Mouse (Mus musculus) urinary bladder, postnatal 4 days (tissue): ENCODE results near the gene Robo2.
"Not testable (repeated sequence)": the region's sequence is repeated elsewhere in the genome, so short reads cannot be mapped to it uniquely, and the experiment has no call there.

Source experiments
- DNase-seq, 2 experiments: peaks; one replicate each; pipeline ENCODE4 v3.0.0; 2021 to 2022; ENCODE audit warnings: low spot score in 2 of 2

The Robo2 gene

DNA sequence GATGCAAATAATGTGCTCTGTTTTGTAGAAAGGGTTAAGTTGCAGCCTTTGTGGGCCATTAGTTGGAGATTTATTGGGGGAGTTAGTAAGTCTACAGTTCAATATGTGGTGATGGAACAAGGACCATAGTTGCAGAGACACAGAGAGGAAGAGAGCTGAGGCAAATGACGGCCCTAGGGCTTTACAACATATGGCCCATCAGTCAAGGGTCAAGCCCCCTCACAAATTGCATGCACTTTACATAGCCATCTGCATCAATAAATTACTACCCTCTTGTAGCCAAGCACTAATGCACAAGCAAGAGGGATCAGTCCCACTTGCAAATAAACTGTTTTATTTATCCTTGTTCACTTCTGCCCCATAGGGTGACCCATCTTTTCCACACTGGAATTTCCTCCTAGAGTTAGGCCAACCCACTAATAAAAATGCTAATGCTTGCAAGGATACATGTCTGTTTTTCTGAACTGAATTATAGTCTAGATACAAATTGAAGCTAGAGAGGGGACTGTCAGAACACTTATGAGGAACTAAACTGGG, 194.7 kb downstream of the Robo2 start:
- DNase-seq = no peak

DNA sequence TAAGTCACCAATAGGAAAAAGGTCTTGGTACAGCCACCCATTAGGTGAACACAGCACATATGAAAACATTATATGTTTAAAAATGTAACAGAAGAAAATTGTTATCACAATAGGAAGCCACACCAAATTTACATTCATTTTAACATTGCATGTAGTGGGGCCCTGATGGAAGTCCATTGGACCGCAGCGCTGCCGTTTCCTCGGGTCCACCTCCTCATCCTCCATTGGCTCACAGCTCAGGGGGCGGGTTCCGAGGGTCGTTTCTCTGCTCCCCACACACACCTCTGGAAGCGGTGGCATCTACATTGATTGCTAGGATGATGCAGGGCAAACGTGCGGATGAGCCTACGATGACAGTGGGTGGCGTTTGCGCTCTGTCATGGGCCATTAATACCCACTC, 195.8 kb downstream of the Robo2 start:
- DNase-seq = no peak

DNA sequence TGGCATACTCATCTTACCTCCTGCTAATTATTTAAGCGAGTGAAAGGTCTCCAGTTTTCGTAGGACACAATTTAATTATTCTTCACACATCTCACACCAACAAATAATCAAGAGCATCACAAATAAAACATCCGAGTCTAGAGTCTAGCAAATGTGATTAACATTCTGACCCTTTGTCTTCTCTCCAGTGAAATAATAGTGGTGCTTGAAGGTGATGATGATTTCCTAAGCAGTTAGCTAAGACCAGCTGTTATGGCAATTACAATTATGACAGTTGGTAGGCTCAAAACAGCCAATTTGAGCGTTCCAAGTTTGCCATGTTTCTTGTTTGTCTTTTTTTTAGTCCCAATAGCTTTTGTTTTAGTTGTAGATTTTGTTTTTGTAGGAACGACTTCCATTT, 210.9 kb downstream of the Robo2 start:
- no peak for DNase-seq

DNA sequence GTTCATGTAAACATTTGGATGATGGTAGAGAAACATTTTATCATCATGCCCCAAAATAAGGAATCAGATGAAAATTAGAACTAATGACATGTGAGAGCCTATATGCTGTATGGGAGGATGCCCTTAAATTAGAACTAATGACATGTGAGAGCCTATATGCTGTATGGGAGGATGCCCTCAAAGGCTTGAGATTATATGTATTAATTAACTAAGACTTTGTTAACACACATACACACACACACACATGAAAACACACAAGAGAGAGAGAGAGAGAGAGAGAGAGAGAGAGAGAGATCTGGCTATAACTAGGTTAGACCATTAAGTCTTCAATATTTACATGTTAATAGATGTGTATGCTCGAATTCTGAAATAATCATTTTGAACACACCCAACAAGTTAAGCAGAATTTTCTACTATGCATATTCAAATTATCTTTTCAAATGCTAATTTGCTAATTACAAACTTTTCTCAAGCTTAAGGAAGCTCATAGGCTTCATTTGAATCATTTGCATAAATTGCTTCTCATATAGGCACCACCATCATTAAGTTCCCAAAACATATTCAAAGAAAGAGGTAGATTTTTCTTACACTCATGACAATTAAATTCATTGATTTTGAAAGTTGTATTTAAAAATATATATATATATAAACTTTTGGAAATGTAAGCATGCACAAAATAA, 211.5 kb downstream of the Robo2 start:
- DNase-seq = no peak

DNA sequence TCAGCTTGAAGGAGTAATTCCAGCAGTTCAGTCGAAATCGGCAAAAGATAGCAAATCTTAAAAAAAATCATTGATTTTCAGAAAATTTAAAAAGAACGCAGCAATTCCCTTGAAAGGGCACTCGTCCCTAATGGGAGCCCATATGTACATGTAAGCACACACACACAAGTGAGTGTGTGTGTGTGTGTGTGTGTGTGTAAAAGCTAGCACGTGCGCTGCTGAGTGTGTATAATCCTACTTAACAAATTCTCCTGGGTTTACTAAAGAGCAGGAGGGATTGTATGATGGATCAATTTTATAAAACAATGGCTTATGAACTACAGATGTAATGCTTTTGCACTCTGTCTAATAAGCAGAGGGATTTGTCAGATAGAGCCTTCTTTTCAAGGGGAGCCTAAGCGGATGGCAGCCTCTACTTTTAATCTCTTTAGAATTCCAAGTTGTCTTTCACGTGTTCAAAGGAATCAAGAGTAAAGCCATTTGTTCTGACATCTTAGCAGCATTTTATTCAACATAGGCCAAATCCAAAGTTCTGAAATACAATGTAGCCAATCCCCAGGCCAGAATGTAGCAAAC, 218.6 kb downstream of the Robo2 start:
- DNase-seq = no peak

DNA sequence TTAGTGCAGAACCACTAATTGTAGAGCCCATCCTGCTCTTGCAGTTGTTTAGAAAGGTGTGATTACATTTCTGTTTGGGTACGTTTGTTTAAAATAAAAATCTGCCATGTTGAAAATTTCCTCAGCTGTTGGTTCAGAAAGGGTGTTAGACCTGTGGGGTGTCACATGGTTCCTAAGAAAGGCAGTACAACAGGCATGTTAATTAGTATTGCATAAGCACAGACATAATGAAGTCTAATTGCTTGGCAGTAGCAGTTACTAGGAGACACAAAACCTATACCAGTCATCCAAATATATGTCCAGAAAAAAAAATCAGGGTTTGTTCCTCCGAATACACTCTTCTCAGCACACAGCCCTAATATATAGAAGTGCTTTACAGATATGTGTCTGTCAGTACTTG, 220.0 kb downstream of the Robo2 start:
- DNase-seq = no peak

DNA sequence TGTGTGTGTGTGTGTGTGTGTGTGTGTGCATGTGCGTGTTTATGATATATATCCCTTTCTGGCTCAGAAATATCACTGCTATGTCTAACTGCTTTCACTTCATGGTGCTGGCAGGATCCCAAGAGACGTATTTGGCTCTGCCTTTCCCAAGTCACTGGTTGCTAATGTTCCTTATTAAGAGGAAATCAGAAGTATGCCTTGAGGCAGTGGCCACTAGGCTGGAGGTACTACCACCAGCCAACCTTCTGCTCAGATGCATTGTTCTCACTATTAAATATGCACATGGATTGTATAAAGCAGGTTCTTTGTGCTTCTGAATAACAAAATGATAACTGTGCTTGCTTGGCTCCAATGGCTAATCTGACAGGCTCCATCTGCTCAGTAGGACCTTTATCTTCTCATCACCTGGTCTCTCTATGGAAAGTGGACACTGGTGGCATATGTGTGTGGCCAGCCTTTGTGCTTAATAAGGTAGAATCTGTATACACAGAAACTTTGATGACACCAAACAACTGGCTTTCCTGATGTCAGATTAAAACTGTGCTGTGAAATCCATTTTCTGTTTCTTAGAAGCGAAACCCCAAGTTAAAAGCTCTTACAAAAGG, 229.0 kb downstream of the Robo2 start:
- DNase-seq = no peak

DNA sequence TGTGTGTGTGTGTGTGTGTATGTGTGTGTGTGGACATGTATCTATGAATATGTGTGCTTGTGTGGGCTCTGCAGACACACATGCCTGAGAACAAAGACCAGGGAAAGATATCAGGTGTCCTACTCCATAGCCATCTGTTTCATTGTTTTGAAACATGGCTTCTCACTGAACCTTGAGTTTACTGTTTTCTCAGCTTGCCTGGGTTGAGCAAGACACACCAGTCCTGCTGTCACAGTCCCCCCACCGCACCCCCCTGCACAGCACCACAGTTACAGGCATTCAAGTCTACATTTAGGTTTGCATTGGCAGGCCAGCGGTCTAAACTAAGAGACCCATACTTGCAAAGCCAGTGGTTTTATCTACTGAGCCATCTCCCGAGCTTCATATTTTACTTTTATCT, 239.0 kb downstream of the Robo2 start:
- DNase-seq = no peak

DNA sequence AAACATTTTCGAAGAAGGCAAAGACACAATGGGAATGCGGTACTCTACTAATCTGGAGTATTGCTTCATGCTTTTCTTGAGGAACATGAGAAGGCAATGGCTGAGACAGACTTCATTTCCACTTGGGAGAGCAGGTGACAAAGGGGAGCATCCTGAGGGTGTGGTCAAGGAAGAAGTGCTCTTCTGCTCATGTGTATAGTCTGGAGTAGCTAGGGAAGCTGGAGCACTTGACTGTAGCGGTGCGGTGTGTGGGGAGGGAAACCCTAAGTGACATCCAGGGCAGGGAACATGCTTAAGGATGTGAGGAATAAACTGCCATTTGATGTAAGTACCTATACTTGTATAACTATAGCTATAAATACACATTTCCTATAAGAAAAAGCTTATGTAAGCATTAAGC, 242.0 kb downstream of the Robo2 start:
- no peak for DNase-seq

DNA sequence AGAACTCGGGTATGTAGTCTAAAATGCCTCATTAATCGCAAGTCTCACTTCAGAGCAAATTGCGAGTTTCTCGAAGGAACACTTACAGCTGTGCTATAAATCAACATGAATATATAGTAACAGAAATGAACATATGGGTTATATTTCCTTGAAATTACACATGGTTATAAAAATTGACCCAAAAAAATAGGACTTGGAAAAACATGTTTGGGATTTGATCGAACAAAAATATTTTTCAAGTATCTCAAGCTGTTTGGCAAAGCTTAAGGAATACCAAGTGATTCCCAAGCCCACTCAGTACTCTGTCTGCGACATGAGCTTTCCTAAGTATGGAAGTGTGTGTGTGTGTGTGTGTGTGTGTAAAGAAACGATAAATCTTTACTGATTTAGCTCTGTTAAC, 242.5 kb downstream of the Robo2 start:
- no peak for DNase-seq

DNA sequence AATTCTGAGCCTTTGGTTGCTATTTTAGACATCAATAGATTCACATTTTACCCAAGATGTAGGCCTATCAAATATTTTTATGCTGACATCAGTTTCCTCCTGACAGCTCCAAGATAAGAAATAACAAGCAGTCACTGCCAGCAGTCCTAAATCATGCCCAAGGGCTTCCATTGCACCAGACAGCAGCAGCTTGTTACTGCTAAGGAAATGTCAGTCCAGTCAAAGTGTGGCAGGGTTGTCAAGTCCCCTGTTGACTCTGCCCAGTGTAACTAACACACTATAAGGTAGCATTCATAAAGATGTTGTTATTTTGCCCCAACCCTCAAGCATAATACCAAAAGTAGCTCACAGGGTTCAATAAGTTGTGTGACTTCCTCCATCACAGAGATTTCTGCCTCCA, 243.8 kb downstream of the Robo2 start:
- no peak for DNase-seq

DNA sequence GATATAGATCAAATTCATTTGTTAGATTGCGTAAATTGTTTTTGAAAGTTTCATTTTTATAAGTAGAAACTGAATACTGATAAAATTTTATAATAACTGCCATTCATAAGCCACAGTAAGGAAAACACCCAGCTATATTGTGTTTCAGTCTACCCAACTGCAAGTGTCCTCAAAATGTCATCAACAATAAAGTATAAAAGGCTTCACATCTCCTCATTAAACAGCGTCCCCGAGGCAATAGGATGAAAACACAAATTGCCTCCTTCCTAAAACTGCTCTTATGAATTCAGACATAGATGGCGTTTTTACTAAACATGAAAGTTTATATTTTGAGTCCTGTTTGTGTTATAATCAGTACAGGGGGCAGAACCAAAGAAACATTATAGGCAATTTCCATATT, 249.6 kb downstream of the Robo2 start:
- DNase-seq = no peak

DNA sequence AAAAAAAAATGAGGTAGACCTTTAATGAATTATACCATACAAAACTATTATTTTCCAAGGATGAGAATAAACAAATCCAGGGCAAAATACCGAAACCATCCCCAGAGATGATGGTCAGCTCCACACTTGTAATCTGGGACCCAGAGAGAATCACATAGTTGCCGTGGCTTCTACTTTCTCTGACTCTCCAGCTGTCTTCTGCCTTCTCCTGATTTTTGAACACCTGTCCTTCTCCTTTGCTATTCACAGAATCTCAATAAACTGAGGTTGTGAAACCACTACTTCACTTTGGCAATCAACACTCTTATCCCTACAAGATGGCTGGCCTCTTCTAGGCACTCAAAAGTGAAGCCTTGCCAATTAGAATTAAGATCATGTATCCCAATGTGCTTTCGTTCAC, 252.4 kb downstream of the Robo2 start:
- DNase-seq = no peak

DNA sequence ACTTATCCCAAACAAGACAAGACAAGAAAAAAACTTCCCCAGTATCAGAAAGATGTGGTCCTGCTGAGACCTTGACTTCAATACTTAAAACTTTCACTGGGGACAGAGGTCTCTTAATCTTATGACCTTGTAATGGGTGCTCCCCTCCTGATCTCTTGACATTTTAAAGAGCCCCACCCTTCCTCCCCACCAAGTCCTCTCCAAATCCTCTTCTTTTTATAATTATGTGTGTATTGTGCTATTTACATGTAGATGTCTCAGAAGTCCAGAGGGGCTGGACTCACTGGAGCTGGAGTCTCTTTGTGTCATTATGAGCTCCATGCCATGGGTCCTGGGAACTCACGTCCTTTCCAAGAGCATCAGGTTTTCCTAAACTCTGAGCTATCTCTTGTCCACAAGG, 275.4 kb downstream of the Robo2 start:
- no peak for DNase-seq

DNA sequence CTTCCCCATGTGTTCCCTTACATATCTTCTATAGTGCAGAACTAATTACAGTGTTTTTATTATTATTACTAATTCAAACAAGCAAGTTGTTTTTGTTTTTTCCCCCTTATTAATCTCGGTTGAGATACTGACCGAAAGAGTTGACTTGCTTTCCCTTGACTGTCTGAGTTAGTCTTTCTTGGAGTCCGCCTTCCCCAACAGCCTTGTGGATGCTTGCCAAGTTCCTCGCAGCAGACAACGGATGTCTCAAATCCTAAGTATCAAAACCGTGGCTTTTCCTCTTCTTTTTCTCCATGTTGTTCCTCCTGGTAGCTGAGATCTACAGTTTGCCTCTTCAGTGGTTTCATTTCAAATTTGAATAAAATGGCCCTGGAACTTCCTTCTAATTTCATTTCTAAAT, 278.8 kb downstream of the Robo2 start:
- no peak for DNase-seq

DNA sequence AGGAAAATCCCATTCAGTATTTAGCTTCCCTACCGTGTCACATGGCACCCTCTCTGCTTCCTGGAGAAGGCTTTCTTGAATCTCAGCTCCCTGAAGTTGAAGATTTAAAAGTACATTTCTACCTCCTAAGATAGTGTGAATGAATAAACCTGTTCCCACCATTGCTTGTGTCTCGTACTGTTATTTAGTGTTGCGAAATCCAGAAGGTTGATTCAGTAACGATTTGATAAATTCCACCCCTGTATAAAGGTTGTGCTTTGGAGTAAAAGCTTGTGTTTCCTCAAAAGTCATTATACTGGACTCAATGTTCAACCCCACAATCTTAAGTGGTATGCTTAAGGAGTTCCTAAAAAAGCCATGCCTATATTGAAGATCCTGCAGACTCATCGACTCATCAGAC, 280.3 kb downstream of the Robo2 start:
- no peak for DNase-seq

DNA sequence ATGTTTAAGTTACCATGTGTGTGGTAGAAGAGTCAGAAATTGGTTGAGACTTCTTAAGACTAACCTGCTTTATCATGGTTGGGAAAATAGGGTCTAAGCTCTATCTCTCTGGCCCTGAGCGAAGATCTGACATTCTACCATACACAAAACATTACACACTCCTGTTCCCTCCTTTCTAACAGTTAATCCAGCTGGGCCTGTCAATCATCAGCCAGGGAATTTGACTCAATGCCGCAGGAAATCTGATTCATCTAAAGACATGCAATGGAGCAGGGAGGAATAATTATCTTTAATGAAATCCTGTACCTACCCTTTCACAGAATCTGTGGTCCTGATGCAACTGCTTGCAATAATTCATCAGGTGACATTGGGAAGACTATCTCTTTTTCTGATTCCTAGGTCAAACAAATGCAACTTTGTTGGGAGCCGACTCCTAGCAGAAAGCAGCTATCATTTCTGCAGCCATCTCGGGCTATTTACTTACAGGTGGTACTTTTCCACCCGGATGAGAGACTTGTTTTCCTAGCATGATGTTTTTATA, 283.1 kb downstream of the Robo2 start:
- no peak for DNase-seq

DNA sequence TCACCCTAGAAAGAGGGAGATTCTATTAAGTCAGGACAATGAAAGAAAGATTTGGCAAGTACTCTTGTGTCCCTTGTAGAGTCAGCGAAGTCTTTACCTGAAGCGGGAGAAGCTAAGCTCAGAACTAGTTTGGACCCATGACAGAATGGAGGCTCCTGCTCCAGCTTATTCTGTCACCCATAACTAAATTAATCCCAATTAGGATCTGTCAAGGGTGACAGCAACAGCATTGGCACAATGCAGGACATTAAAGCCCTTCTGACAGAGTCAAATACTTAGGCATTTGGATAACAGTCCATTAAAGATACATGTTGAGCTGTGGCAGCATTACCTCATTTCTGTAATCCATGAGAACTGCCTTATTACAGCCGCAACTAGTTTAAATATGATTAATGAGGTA, 298.5 kb downstream of the Robo2 start:
- DNase-seq = no peak

DNA sequence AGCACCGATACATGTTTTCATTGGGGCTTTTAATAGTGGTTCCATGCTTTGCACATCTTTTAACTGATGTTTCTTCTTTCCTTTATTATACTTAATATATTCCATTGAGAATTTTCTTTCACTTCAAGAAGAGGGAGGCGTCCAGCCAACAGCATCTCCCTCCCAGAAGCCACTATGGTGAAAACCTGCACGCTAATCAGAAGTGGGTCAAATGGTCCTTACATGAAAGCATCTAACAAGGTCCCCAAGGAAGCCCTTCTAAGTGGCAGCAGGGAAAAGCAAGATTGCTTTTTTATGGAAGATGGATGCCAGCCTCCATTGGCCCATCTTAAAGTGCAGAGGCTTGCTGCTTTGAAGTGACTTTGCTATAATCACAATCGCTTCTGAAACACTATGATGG, 300.5 kb downstream of the Robo2 start:
- no peak for DNase-seq

DNA sequence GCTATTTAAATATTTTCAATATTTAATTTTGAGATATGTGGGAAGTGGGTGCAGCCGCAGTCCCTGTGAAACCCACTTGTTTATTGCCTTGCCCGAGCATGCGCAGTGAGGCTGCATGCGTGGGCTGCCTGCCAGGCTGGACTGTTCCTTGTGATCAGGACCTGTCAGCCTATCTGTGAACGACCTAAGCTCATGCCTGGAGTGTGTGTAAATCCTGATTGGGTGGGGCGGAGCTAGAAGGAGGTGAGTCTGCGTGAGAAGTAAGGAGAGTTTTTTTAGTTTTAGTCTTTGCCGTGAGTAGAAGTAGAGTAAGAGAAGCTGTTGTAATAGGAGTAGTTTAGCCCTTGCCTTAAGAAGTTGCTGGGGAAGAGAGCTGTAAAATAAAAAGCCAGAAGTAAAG, 307.2 kb downstream of the Robo2 start:
- DNase-seq = not testable (repeated sequence)

DNA sequence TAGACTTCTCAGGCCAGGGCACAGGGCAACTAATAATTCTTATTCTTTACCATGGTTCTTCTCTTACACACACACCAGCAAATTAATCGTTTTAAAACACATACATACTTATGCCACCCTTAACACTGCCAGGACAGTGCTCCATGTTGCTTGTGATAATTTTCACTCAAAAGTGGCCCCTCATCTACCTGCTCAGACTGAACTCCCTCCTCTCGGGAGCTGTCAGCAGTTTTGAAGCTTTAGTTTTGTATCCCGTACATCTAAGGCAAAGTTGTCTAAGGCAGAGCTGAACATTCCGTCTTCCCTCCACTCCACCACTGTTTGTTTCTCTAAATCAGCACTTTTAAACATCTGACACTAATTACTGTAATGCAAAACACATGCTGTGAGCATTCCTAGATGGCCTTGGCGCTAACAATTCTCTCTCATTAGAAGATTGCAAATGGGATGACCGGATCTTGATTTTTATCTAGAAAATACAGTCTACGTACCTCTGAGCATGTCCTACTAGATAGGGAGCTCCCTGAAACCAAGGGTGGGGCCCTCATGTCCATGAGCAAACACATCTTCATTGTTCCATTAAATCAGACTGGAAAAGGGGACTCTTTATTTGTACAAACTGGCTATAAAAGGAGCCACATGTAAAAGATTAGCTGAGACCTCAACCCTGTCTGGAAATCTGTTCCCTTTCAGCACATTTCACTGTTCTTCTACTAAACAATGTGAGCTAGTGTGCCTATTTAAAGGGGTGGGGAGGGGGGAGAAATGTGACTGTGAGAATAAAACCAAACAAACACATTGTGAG, 318.4 kb downstream of the Robo2 start:
- DNase-seq = no peak

DNA sequence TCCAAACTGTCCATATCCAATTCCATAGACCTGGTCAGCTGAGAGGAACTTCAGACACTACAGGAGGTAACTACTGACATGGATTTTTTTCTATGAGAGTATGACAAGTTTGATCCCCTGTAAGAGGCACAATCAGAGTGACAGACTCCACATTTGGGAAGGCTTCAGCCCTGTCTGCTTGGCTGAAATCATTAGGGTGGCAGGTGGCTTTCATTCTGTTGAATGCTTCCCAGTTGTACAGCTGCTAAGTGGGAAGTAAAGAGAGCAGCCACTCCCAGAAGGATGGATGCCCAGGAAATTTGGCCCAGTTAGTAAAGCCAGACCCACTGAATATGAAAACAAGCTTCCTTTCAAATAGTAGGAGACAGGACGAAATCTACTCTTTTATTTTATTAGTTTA, 321.7 kb downstream of the Robo2 start:
- DNase-seq = no peak
